Mouse (Mus musculus) forebrain, embryonic 10.5 days (tissue): Measurements from ENCODE around the gene Csf2ra. TPM values are rescaled to one million over a fixed set of nuclear protein-coding genes. Genes with fewer than 3 reads are reported as not detected.
"Not testable (repeated sequence)": the region's sequence is repeated elsewhere in the genome, so short reads cannot be mapped to it uniquely, and the experiment has no call there.

Source experiments
- DNase-seq: peaks from one replicate; pipeline ENCODE4 v3.0.0-alpha.2; 2017; ENCODE audit warnings: low spot score; ENCODE audit errors: extremely low spot score
- H3K27ac ChIP-seq: fragments of 300-500 bp; sonication (generic); 2 replicates; pipeline ENCODE4 v1.5.1; 2016; ENCODE audit warnings: mild to moderate bottlenecking
- H3K27me3 ChIP-seq: fragments of 300-500 bp; sonication (generic); 2 replicates; pipeline ENCODE4 v1.6.1; 2016; ENCODE audit warnings: mild to moderate bottlenecking; ENCODE audit not compliant: poor library complexity, severe bottlenecking
- H3K36me3 ChIP-seq: fragments of 300-500 bp; sonication (generic); replicated peaks from 2 replicates; pipeline ENCODE4 v1.6.1; 2016; ENCODE audit warnings: mild to moderate bottlenecking, moderate library complexity
- H3K4me1 ChIP-seq: fragments of 300-500 bp; sonication (generic); 2 replicates; pipeline ENCODE4 v1.6.1; 2016
- H3K4me3 ChIP-seq: fragments of 300-500 bp; sonication (generic); 2 replicates; pipeline ENCODE4 v1.5.1; 2016; ENCODE audit warnings: mild to moderate bottlenecking, moderate library complexity
- H3K9me3 ChIP-seq: fragments of 300-500 bp; sonication (generic); 2 replicates; pipeline ENCODE4 v1.6.1; 2016; ENCODE audit warnings: mild to moderate bottlenecking, moderate library complexity
- whole genome bisulfite sequencing: fragments of 180-500 bp; shearing (Covaris S2); methylation state at CpG from one replicate; pipeline ENCODE4 v1.1.7; 2016; 5-methylcytosine and 5-hydroxymethylcytosine counted together
- polyA plus RNA-seq: library from polyadenylated mRNA; unstranded; fragments of >200 nt; fragmentation: Nextera tagmentation; extraction: Ambion mirVana; gene quantifications from 2 replicates; pipeline ENCODE4 v1.2.1, GENCODE M21; 2016

The Csf2ra gene
- polyA plus RNA-seq, 1 experiment from 2014 or later, result 15.5 TPM

DNA sequence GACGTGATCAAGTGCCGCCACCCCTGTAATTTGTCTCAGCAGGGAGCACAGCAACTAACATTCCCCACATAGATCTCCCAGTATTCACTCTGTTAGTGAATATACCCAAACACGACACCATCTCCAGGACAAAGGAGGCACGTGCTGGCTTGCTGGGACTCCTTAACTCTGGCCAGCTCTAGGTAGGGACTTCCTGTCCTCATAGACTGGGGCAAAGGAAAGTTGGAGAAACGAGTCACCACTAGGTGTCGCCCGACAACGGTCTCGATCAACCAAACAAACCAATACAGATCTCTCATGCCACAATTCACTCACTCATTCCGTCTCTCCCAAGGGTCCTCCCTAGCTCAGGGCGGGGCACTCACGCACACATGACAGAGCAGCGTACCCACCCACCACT is 28.9 kb downstream of the Csf2ra start:
- 16% methylated on average over 13 of the region's 13 CpGs for WGBS
- peaks cover 5% of the 10 kb centered on the region; the same call in 1 of the 2 replicates for H3K9me3 ChIP-seq

DNA sequence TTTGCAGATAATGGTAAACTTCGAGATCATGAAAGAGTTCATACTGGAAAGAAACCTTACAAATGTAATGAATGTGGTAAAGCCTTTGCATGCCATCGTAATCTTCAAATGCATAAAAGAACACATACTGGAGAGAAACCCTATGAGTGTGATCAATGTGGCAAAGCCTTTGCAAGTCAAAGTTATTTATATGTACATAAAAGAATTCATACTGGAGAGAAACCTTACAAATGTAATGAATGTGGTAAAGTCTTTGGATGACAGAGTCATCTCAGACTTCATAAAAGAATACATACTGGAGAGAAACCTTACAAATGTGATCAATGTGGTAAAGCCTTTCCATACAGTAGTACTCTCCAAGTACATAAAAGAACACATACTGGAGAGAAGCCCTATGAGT is 44.6 kb downstream of the Csf2ra start, which contains the start of gene Gm6020:
Gm6020 (plus strand) TSS at position 301 of the 400 bp plus-strand sequence.
- H3K4me1 ChIP-seq, H3K27me3 ChIP-seq, H3K27ac ChIP-seq, H3K4me3 ChIP-seq, DNase-seq, H3K36me3 ChIP-seq: not testable (repeated sequence)
- H3K9me3 ChIP-seq, result peaks cover 34% of the 10 kb centered on the region
- WGBS, result 89% methylated on average over 2 of the region's 2 CpGs

More for the DNA sequence above, 28.9 kb downstream of the Csf2ra start:
- H3K27me3 ChIP-seq, result no peaks in the 10 kb centered on the region
- no peak overlapping the region for H3K27ac ChIP-seq
- no peaks in the 10 kb centered on the region for H3K36me3 ChIP-seq
- H3K4me1 ChIP-seq, result no peaks in the 10 kb centered on the region
- H3K4me3 ChIP-seq, result no peak overlapping the region
- peak; percentile 91 for DNase-seq

DNA sequence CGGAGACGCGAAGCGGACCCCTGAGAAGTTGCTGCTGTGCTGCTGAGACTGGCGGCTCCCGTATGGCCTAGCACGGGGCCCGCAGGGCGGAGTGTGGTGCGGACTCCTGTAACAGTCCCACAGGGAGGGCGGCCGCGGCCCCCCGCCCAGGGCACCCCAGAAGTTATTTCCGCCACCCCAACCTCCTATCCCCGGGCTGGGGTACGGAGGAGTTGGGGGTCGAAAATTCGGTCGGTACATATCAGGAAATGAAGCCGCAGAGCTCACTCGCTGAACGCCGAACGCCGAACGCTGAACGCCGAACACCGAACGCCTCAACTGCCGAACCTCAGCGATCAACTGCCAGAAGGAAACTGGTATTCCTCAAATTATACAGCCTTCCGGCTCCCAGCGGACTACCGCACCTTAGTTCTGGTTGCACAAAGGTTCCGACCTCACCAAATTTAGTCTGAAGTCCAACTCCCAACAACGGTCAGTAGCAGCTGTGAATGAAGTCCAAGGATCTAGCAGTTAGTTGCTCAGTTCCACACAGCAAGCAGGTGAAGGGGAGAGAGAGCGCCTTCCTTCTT is 52.4 kb downstream of the Csf2ra start, which contains the start of gene Gm7102:
Gm7102 (minus strand) TSS at position 554 of the 569 bp plus-strand sequence.
- no peak within 1 kb of the TSS for H3K27ac ChIP-seq
- 32% methylated on average over 39 of the region's 39 CpGs for WGBS
- H3K4me1 ChIP-seq, result no peaks in the 10 kb centered on the region
- peaks cover 9% of the 10 kb centered on the region for H3K9me3 ChIP-seq
- DNase-seq, result no peak
- H3K36me3 ChIP-seq, result no peaks in the 10 kb centered on the region
- peaks cover 15% of the 10 kb centered on the region for H3K27me3 ChIP-seq
- H3K4me3 ChIP-seq, result peak within 1 kb of the TSS; percentile 44

Other genes with a start within 250 kb of the Csf2ra start
- gene Zfp950, start 87.6 kb downstream of the Csf2ra start, polyA plus RNA-seq, result 21.8 and 29.7 TPM in 2 replicates
- 0.11 and 0.19 TPM in 2 replicates for gene Gm7102, start 52.1 kb downstream of the Csf2ra start, polyA plus RNA-seq
- not detected in 2 replicates for gene Gm6020, start 44.5 kb downstream of the Csf2ra start, polyA plus RNA-seq
- gene Gm21060, start 68.6 kb upstream of the Csf2ra start, polyA plus RNA-seq, result not detected in 2 replicates